ENCODE assay signal across 28 mouse cellular contexts in the genomic region with DNA sequence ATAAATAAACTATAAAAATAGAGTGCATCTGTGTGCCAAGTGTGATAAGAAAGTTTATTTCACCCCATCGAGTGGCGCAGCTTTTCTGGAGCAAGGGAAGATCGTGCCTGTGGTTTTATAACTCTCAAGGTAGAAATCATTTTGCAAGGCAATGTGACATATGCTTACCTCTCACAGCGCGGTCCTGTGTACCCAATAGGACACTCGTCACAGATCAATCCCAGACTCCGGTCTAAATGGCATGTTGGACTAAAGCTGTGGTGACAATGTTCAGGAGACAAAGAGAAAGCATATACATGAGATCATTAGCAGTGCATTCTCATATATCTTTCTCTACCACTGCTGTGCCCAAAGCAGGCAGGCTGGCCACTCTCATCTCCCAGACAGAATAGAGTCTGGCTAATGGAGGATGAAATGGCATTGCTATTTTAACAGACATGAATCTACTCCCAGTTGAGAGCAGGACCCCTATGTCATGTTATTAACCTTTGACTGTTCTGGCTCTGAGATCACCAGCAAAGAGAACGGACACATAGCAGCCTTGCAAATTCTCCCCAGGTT.
A peak's percentile ranks its signal among the peaks of the same experiment; 100 is the strongest.
DNase-seq lines count a peak whose midpoint lies in the region; ATAC-seq and TF ChIP-seq lines count a peak whose summit lies in the region.
"Had no signal": no experiment of that assay in that cellular context is flagged by ENCODE, and none has a peak within 500 bp of the region (broad histone marks: within the 10 kb centered on the region; RNA-seq: fewer than 3 reads in every experiment).

No protein-coding gene starts in this region.

- H3K4me3 ChIP-seq in heart, adult 2 months = no peak overlapping the region
- H3K4me3 ChIP-seq in neural tube, embryonic 11.5 days (ENCODE audit: low read depth, low read length) = no peak overlapping the region
- no peak overlapping the region for H3K4me3 ChIP-seq in neural tube, embryonic 12.5 days
- H3K4me3 ChIP-seq in forebrain, embryonic 16.5 days (replicated peaks; ENCODE audit: low read length) = no peak overlapping the region
- H3K4me3 ChIP-seq in kidney, embryonic 15.5 days (replicated peaks) = no peak overlapping the region
- H3K4me3 ChIP-seq: forebrain, embryonic 13.5 days; liver, embryonic 12.5 days; stomach, embryonic 15.5 days had no signal

- 66% methylated on average over 8 of the region's 8 CpGs for WGBS in heart, adult 2 months
- 61% methylated on average over 8 of the region's 8 CpGs for WGBS in neural tube, embryonic 11.5 days
- WGBS in neural tube, embryonic 12.5 days = 61% methylated on average over 8 of the region's 8 CpGs
- WGBS in forebrain, embryonic 16.5 days = 80% methylated on average over 8 of the region's 8 CpGs
- WGBS in kidney, embryonic 15.5 days = 45% methylated on average over 8 of the region's 8 CpGs

- no peak overlapping the region for H3K4me2 ChIP-seq in neural tube, embryonic 11.5 days (ENCODE audit: low read depth)
- H3K4me2 ChIP-seq in neural tube, embryonic 12.5 days (replicated peaks) = no peak overlapping the region
- no peak overlapping the region for H3K4me2 ChIP-seq in forebrain, embryonic 16.5 days (ENCODE audit: low read length)
- H3K4me2 ChIP-seq in kidney, embryonic 15.5 days = no peak overlapping the region
- H3K4me2 ChIP-seq: forebrain, embryonic 13.5 days; heart, embryonic 11.5 days; liver, embryonic 12.5 days; stomach, embryonic 15.5 days had no signal

- no peaks in the 10 kb centered on the region for H3K79me2 ChIP-seq in heart, adult 2 months (replicated peaks; ENCODE audit: control insufficient read depth, insufficient read depth, low read length)

- H3K36me3 ChIP-seq in heart, adult 2 months (ENCODE audit: control insufficient read depth, insufficient read depth, low read length) = peaks cover 2% of the 10 kb centered on the region; the same call in 1 of the 2 replicates
- H3K36me3 ChIP-seq in neural tube, embryonic 11.5 days (ENCODE audit: control insufficient read depth, insufficient read depth, low read length) = no peaks in the 10 kb centered on the region
- H3K36me3 ChIP-seq in neural tube, embryonic 12.5 days = no peaks in the 10 kb centered on the region
- no peaks in the 10 kb centered on the region for H3K36me3 ChIP-seq in forebrain, embryonic 16.5 days (ENCODE audit: control insufficient read depth, insufficient read depth)
- no peaks in the 10 kb centered on the region for H3K36me3 ChIP-seq in kidney, embryonic 15.5 days
- H3K36me3 ChIP-seq: liver, embryonic 12.5 days; stomach, embryonic 15.5 days had no signal

- peak overlapping the region; percentile 22; the same call in 1 of the 2 replicates for H3K9ac ChIP-seq in heart, adult 2 months (ENCODE audit: low read depth, low read length)
- H3K9ac ChIP-seq in neural tube, embryonic 11.5 days (ENCODE audit: low read length) = no peak overlapping the region
- H3K9ac ChIP-seq in neural tube, embryonic 12.5 days = no peak overlapping the region
- no peak overlapping the region for H3K9ac ChIP-seq in forebrain, embryonic 16.5 days (replicated peaks; ENCODE audit: low read depth, low read length)
- H3K9ac ChIP-seq in kidney, embryonic 15.5 days = no peak overlapping the region
- H3K9ac ChIP-seq: forebrain, embryonic 13.5 days; liver, embryonic 12.5 days; liver, postnatal 0 days; stomach, embryonic 15.5 days had no signal

- peaks cover 1% of the 10 kb centered on the region; the same call in 1 of the 2 replicates for H3K4me1 ChIP-seq in heart, adult 2 months (ENCODE audit: control insufficient read depth, insufficient read depth, low read length)
- H3K4me1 ChIP-seq in neural tube, embryonic 11.5 days (ENCODE audit: control insufficient read depth, insufficient read depth, low read length) = no peaks in the 10 kb centered on the region
- H3K4me1 ChIP-seq in neural tube, embryonic 12.5 days = no peaks in the 10 kb centered on the region; the same call in 1 of the 2 replicates
- peaks cover 4% of the 10 kb centered on the region; the same call in 1 of the 2 replicates for H3K4me1 ChIP-seq in forebrain, embryonic 16.5 days (replicated peaks; ENCODE audit: control insufficient read depth, insufficient read depth, low read length)
- H3K4me1 ChIP-seq in kidney, embryonic 15.5 days = peaks cover 4% of the 10 kb centered on the region; the same call in 1 of the 2 replicates
- H3K4me1 ChIP-seq: forebrain, embryonic 13.5 days; liver, embryonic 12.5 days; stomach, embryonic 15.5 days had no signal

- TF ChIP-seq EP300 in heart, adult 2 months (IDR thresholded peaks at IDR 0.05; ENCODE audit: insufficient read depth, low read depth, low read length) = no peak

- ATAC-seq in neural tube, embryonic 11.5 days (ENCODE audit: insufficient read depth, low FRiP score, low TSS enrichment) = peak; percentile 78
- ATAC-seq in neural tube, embryonic 12.5 days (ENCODE audit: low FRiP score, low read depth) = peak; percentile 65; the same call in 1 of the 2 replicates
- no peak for ATAC-seq in forebrain, embryonic 16.5 days
- ATAC-seq in kidney, embryonic 15.5 days (replicated peaks; ENCODE audit: low FRiP score) = no peak
- ATAC-seq: activated CD4-positive, CD25-positive, alpha-beta regulatory T cell, adult 4 months; CD4-positive, CD25-positive, alpha-beta regulatory T cell, adult 4 months; forebrain, embryonic 13.5 days; inflammation-experienced regulatory T-cells, adult 6 months; liver, embryonic 12.5 days; liver, postnatal 0 days; lung, postnatal 0 days had no signal

- no peak for TF ChIP-seq POLR2A in heart, adult 2 months (IDR thresholded peaks at IDR 0.05; ENCODE audit: insufficient read depth, low read depth, low read length)

- no peak for DNase-seq in heart, adult 2 months
- DNase-seq in heart, adult 11 months = no peak
- DNase-seq in neural tube, embryonic 11.5 days (ENCODE audit: low spot score) = peak; percentile 15
- DNase-seq in neural tube, embryonic 10.5 days (ENCODE audit: extremely low spot score, low spot score) = no peak
- DNase-seq: adrenal gland, adult 8-10 months; cerebellum, adult 8-10 months; cerebellum, postnatal 36 days; gastrocnemius, postnatal 10 days; kidney, adult 2 months; kidney, postnatal 10 days; layer of hippocampus, postnatal 36 days; left cerebral cortex, postnatal 4 days; liver, postnatal 0 days; midbrain, embryonic 14.5 days; right cerebral cortex, postnatal 25 days; thymus, postnatal 14 days had no signal

- intact Hi-C loops in heart, adult 2 months (cut with DNase I) = no loop called here

- H3K9me3 ChIP-seq in neural tube, embryonic 11.5 days (ENCODE audit: control insufficient read depth, low read length) = no peaks in the 10 kb centered on the region
- no peaks in the 10 kb centered on the region for H3K9me3 ChIP-seq in neural tube, embryonic 12.5 days
- H3K9me3 ChIP-seq in forebrain, embryonic 16.5 days (ENCODE audit: control insufficient read depth, low read length) = no peaks in the 10 kb centered on the region
- no peaks in the 10 kb centered on the region for H3K9me3 ChIP-seq in kidney, embryonic 15.5 days (replicated peaks)
- H3K9me3 ChIP-seq: forebrain, embryonic 13.5 days; liver, embryonic 12.5 days; stomach, embryonic 15.5 days had no signal

- no peak for TF ChIP-seq CTCF in heart, adult 2 months (IDR thresholded peaks at IDR 0.05)

- peak overlapping the region; percentile 64 for H3K27ac ChIP-seq in heart, adult 2 months
- no peak overlapping the region for H3K27ac ChIP-seq in neural tube, embryonic 11.5 days (ENCODE audit: low read depth, low read length)
- H3K27ac ChIP-seq in neural tube, embryonic 12.5 days = no peak overlapping the region
- H3K27ac ChIP-seq in forebrain, embryonic 16.5 days (ENCODE audit: low read length) = no peak overlapping the region
- H3K27ac ChIP-seq in kidney, embryonic 15.5 days = no peak overlapping the region
- H3K27ac ChIP-seq: forebrain, embryonic 13.5 days; liver, embryonic 12.5 days; macrophage; stomach, embryonic 15.5 days had no signal

- no peaks in the 10 kb centered on the region for H3K27me3 ChIP-seq in heart, adult 2 months (ENCODE audit: control insufficient read depth, insufficient read depth, low read length)
- no peaks in the 10 kb centered on the region for H3K27me3 ChIP-seq in neural tube, embryonic 11.5 days (ENCODE audit: control insufficient read depth, insufficient read depth, low read length)
- no peaks in the 10 kb centered on the region for H3K27me3 ChIP-seq in neural tube, embryonic 12.5 days (replicated peaks)
- H3K27me3 ChIP-seq in forebrain, embryonic 16.5 days (replicated peaks; ENCODE audit: control insufficient read depth, insufficient read depth, low read length) = no peaks in the 10 kb centered on the region
- H3K27me3 ChIP-seq in kidney, embryonic 15.5 days = no peaks in the 10 kb centered on the region
- H3K27me3 ChIP-seq: forebrain, embryonic 13.5 days; liver, embryonic 12.5 days; stomach, embryonic 15.5 days had no signal

Comparison
In these comparisons a context has a peak if more than half of its experiments do, and no peak if none do; other contexts are left out.
1. ATAC-seq: peak in neural tube, embryonic 11.5 days (single experiment) and neural tube, embryonic 12.5 days (single experiment); none in forebrain, embryonic 16.5 days (single experiment) and kidney, embryonic 15.5 days (single experiment).